Mouse (Mus musculus) bone marrow, adult 2 months (tissue): ENCODE results near the gene Olfr643. TPM values are rescaled to one million over a fixed set of nuclear protein-coding genes. Genes with fewer than 3 reads are reported as not detected.

Experiments used
- H3K27ac ChIP-seq: fragments of 200-500 bp; 2 replicates; pipeline ENCODE4 v1.5.1; 2012; ENCODE audit warnings: low read depth, mild to moderate bottlenecking, control low read depth, inconsistent platforms, low read length; ENCODE audit not compliant: control insufficient read depth, poor library complexity, insufficient read depth
- H3K4me1 ChIP-seq: fragments of 200-500 bp; 2 replicates; pipeline ENCODE4 v1.6.1; 2011; ENCODE audit warnings: low read length; ENCODE audit not compliant: control insufficient read depth, insufficient read depth
- H3K4me3 ChIP-seq: fragments of 200-500 bp; replicated peaks from 2 replicates; pipeline ENCODE3; 2011; ENCODE audit warnings: mild to moderate bottlenecking, low read depth, low read length, control low read depth; ENCODE audit not compliant: control insufficient read depth
- CTCF ChIP-seq: fragments of 200-500 bp; IDR thresholded peaks from 2 replicates; pipeline ENCODE4 v1.5.1; 2011; ENCODE audit warnings: low read length, control low read depth; ENCODE audit not compliant: control insufficient read depth, insufficient read depth
- POLR2A ChIP-seq: fragments of 200-500 bp; IDR thresholded peaks from 2 replicates; pipeline ENCODE4 v1.6.1; 2011; ENCODE audit warnings: low read depth, mild to moderate bottlenecking, control low read depth, low read length, borderline replicate concordance; ENCODE audit not compliant: control insufficient read depth
- WGBS: fragments of 180-500 bp; shearing (Covaris S2); methylation state at CpG from one replicate; pipeline ENCODE4 v1.1.7; 2018; 5-methylcytosine and 5-hydroxymethylcytosine counted together
- polyA plus RNA-seq: library from polyadenylated mRNA; stranded (reverse); fragments of >200 nt; gene quantifications from 2 replicates; pipeline ENCODE4 v1.2.4, GENCODE M21; 2011; ENCODE audit warnings: low replicate concordance; ENCODE audit not compliant: missing spikeins, insufficient read depth, insufficient read length

Olfr643 gene
- polyA plus RNA-seq, 1 experiment: not detected

DNA sequence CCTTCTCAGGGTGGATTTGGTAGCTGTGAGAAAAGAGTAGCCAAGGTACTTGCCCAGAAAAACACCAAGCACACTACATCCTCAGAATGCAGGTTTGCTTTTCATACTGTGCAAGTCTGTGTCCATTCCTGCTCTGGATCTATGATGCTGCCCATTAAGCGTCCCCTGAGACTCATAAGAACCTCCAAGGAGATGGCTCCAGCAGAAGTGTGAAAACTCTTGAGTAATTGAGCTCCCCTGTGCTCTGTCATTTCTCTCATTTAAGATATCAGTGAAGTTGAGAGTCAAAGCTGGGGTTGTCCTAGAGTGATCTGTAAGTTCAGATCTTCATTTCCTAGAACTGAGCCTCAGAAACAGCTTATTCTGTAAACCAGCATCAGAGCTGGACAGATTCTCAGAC lies 84.6 kb downstream of the Olfr643 start, which contains the start of gene Olfr642:
Olfr642 (minus strand) TSS at position 101 of the 400 bp plus-strand sequence.
- Histone ChIP-seq H3K27ac (no peak within 1 kb of the TSS), H3K4me1 (no peaks in the 10 kb centered on the region), H3K4me3 (no peak within 1 kb of the TSS)
- TF ChIP-seq CTCF (no peak), POLR2A (no peak)
- WGBS: 74% methylated on average over 1 of the region's 1 CpGs

DNA sequence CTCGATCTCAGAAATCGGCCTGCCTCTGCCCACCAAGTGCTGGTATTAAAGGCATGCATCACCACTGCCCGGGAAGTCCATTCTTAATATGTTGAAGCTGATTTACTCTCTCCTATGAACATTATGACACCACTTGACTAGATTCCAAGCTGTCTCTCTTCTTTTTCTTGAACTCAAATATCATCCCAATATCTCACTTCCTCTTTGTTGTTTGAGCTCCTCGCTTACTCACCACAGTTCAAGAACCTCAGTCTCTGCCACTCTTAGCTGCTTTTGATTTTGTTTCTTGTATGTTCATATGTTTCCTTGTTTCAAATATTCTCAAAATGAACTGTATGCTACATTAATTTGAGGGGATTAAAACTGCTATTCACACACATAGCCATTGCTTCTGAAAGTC lies 86.5 kb downstream of the Olfr643 start:
- 66% methylated on average over 4 of the region's 4 CpGs for WGBS
- no peak overlapping the region for H3K4me3 ChIP-seq
- H3K4me1 ChIP-seq: no peaks in the 10 kb centered on the region
- H3K27ac ChIP-seq: no peak overlapping the region
- TF ChIP-seq CTCF (no peak), POLR2A (no peak)

DNA sequence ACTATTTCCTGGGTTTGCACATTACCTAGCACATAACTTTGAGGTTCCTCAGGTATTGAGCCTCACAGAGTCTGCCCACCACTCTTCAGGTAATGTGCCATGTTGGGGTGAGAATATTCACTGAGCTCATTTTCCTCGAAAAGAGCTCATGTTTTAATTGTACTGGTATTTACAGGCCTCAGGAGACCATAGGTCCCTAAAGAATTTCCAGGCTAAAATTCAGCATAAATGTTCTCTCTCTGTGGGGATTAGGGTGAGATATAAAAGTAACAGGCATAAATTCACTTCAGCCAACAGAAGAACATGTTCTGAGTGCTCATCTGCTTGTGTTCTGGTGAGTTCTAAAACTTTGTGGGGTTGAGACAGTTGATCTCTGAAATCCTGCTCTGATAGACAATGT lies 102.1 kb downstream of the Olfr643 start, which contains the start of gene Olfr641:
Olfr641 (plus strand) TSS at position 301 of the 400 bp plus-strand sequence.
- no peak within 1 kb of the TSS for H3K27ac ChIP-seq
- WGBS: 74% methylated on average over 1 of the region's 1 CpGs
- TF ChIP-seq POLR2A: no peak
- no peaks in the 10 kb centered on the region for H3K4me1 ChIP-seq
- no peak within 1 kb of the TSS for H3K4me3 ChIP-seq

DNA sequence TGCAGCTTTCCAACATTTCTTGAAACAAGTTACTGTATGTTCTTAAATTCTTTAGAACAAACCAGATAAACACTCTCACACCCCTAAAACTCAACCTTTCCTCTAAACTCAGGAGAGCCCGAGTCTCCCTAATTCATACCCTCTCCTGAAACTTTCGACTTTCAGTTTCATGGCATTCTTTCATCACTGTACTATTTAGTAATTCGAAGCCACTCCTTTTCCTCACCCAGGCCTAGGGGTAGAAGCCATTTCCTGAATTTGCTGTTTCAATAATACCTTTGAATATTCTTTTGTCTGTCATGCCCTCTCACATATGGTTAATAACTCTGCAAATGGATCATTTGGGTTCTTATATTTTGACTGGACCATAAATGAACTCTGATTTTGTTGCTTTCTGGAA lies 110.2 kb downstream of the Olfr643 start:
- 40% methylated on average over 3 of the region's 3 CpGs for WGBS
- H3K4me1 ChIP-seq: no peaks in the 10 kb centered on the region
- H3K4me3 ChIP-seq: no peak overlapping the region
- TF ChIP-seq CTCF (no peak), POLR2A (no peak)
- H3K27ac ChIP-seq: no peak overlapping the region

DNA sequence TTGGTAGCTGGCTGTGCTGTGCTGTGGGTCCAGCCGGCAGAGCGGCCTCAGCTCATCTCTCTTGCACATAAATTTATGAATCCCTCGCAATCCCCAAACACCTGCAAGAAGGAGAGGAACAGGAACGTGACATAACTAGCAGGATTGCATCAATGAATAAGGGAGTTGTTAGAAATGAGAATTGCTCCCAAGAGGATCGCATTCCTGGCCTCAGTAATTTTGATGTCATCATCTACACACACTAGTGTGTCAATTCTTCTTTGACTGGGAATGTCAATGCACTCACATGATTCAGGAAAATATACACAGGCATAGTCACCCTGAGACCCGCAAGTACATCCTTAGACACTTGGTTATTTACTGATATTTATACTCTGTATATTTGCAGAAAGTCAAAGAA lies 111.7 kb downstream of the Olfr643 start, which contains the start of gene Olfr640:
Olfr640 (minus strand) TSS at position 101 of the 400 bp plus-strand sequence.
- 56% methylated on average over 6 of the region's 6 CpGs for WGBS

DNA sequence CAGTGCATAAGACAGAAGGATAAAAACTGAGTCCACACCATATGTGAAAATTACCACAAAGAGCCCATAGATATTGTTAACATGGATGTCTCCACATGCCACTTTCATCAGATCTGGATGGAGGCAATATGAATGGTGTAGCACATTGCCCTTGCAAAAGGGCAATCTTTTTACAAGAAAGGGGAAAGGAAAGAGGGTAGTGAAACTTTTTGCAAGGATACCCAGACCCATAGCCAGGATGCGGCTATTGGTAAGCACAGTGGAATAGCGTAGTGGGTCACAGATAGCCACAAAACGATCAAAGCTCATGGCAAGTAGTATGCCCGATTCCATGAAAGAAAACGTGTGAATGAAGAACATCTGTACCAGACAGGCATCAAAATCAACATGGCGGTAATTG lies 115.6 kb downstream of the Olfr643 start:
- no peak overlapping the region for H3K4me3 ChIP-seq
- no peaks in the 10 kb centered on the region for H3K4me1 ChIP-seq
- no peak overlapping the region for H3K27ac ChIP-seq
- no peak for TF ChIP-seq CTCF
- TF ChIP-seq POLR2A: no peak
- 86% methylated on average over 6 of the region's 6 CpGs for WGBS

More for the DNA sequence above, 111.7 kb downstream of the Olfr643 start, which contains the start of gene Olfr640:
- Histone ChIP-seq H3K27ac (no peak within 1 kb of the TSS), H3K4me1 (no peaks in the 10 kb centered on the region), H3K4me3 (no peak within 1 kb of the TSS)
- TF ChIP-seq POLR2A (no peak), CTCF (no peak)

- Histone ChIP-seq H3K4me3 (no peak overlapping the region), H3K27ac (no peak overlapping the region), H3K4me1 (no peaks in the 10 kb centered on the region)
- 58% methylated on average over 1 of the region's 1 CpGs for WGBS
- no peak for TF ChIP-seq POLR2A
- no peak for TF ChIP-seq CTCF
Measured at GRCm38 (mm10) chr7:104018953-104019352, 118.3 kb downstream of the Olfr643 start.

DNA sequence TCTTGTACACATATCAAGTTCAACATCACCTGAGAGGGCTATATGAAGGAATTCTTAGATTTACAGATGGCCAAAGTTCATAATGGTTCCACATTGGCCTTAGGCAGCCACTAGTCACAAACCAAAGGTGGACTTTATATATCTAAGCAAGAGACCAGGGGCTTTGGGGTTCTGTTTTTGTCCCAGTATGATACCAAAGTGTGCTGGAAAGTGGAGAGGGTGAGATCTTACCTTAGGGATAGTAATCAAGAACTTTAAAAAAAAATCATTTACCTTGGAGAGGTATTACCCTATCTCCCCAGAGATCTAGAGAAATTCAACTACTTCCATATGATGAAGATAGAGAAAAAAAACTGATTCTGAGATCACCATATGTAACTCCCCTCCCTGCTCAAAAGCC lies 120.0 kb downstream of the Olfr643 start, which contains the start of gene Olfr639:
Olfr639 (minus strand) TSS at position 101 of the 400 bp plus-strand sequence.
- no peak for TF ChIP-seq POLR2A
- no peak for TF ChIP-seq CTCF
- H3K4me3 ChIP-seq: no peak within 1 kb of the TSS
- H3K27ac ChIP-seq: no peak within 1 kb of the TSS

GRCm38 (mm10) chr7:103999124-103999523 lies 138.1 kb downstream of the Olfr643 start:
- TF ChIP-seq POLR2A: no peak
- TF ChIP-seq CTCF: no peak
- H3K4me1 ChIP-seq: no peaks in the 10 kb centered on the region
- H3K27ac ChIP-seq: no peak overlapping the region
- no peak overlapping the region for H3K4me3 ChIP-seq

More for the DNA sequence above, 120.0 kb downstream of the Olfr643 start, which contains the start of gene Olfr639:
- no peaks in the 10 kb centered on the region for H3K4me1 ChIP-seq
